In the genomic region with DNA sequence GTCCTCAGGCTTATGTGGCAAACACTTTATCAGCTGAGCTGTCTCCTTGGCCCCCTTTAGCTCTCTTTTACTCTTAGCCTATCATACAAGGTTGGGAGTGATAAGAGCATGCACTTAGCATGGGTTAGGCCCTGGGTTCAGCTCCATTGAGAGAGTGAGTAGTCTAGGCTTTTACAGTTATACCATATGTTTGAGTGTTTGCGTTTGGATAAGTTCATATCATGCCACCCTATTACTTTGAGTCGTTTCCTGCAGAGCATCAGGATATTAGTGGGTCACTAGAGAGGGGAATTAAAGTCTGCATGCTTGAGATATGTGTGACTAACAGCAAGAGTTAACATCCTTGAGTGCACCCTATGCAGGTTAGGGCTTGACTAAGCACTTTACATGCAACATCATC, we compare ENCODE assay signal across 16 mouse cellular contexts. TPM values are rescaled to one million over a fixed set of nuclear protein-coding genes. Genes with fewer than 3 reads are reported as not detected.
"Had no signal": no experiment of that assay in that cellular context is flagged by ENCODE, and none has a peak within 500 bp of the region (broad histone marks: within the 10 kb centered on the region; RNA-seq: fewer than 3 reads in every experiment).

No protein-coding gene starts in this region.

- DNase-seq: kidney, adult 2 months; kidney, postnatal 25 days; lung, postnatal 14 days; midbrain, embryonic 14.5 days; right cerebral cortex, postnatal 4 days; spleen, adult 18-20 months; thymus, adult 18-20 months; thymus, postnatal 14 days had no signal

- H3K27me3 ChIP-seq: limb, embryonic 12.5 days; lung, embryonic 15.5 days; neural tube, embryonic 12.5 days had no signal

- H3K4me2 ChIP-seq: limb, embryonic 12.5 days; lung, embryonic 15.5 days; neural tube, embryonic 12.5 days had no signal

- H3K4me1 ChIP-seq: limb, embryonic 12.5 days had no signal

- ATAC-seq: inflammation-experienced regulatory T-cells, adult 6 months had no signal

- H3K27ac ChIP-seq: limb, embryonic 12.5 days; lung, embryonic 15.5 days; macrophage; neural tube, embryonic 12.5 days had no signal

- H3K9me3 ChIP-seq: limb, embryonic 12.5 days; lung, embryonic 15.5 days; neural tube, embryonic 12.5 days had no signal

- H3K4me3 ChIP-seq: limb, embryonic 12.5 days; lung, embryonic 15.5 days; neural tube, embryonic 12.5 days had no signal

- H3K9ac ChIP-seq: limb, embryonic 12.5 days; lung, embryonic 15.5 days; neural tube, embryonic 12.5 days had no signal

RNA-seq across cellular contexts. Expression of a gene that starts 7.9 kb away (rescaled TPM):
- total RNA-seq: monocyte, adult 5-6 weeks; neutrophil, adult 5-6 weeks had no signal

RNA-seq across cellular contexts. Expression of a gene that starts 40.3 kb away (rescaled TPM):
- polyA plus RNA-seq: liver, adult 2 months had no signal
